Mouse (Mus musculus): ENCODE measurements around the gene Tbc1d9.

DNA sequence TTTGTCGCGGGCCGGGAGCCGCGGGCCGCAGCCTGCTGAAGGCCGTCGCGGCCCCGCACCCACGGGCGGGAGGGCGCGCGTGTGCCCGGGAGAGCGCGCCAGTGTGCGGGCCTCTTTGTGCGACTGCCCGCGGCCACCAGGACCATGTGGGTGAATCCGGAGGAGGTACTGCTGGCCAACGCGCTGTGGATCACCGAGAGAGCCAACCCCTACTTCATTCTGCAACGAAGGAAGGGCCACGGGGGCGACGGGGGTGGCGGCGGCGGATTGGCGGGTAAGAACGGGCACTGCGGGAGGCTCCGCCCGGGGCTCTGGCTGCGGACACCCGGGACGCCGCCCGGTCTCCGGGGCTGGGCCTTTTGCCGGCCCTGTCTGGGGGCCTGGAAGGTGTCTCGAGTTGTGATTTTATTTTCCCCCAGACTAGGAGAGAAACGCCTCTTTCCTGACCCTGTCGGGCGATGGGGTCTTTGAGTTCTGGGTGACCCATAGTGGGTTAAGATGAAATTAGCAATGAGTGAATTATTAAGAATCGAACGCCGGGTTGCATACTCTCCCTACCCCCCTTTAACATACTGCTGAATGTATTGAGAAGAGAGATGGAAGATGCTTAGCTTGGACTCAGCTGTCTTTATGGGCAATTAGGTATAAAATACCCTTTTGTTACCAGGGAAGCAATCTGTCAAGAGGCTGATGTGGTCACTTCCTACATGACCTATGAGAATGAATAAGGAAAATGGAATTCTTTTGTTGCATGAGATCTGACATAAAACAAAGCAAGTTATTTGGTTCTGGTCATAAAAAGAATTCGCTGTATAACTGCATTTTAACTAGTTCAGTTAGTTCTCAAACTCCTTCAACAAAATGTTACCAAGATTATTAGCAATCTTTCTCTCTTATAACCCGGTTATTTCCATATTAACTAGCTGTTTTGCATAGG, 1.0 kb downstream of the Tbc1d9 start, which contains the start of gene Gm10645:
- TF ChIP-seq CTCF (IDR thresholded peaks at IDR 0.05; ENCODE audit: low read depth) (no peak), EP300 (IDR thresholded peaks at IDR 0.05; ENCODE audit: low read depth) (no peak)
